Mouse (Mus musculus) kidney, adult 11 months (tissue): ENCODE results near the gene P4hb.
A peak's percentile ranks its signal among the peaks of the same experiment; 100 is the strongest.

Experiments used
- DNase-seq: peaks from one replicate; pipeline ENCODE4 v3.0.0; 2022

P4hb gene

GRCm38 (mm10) chr11:120572752-120573584 lies at the start of gene P4hb:
P4hb (minus strand) TSS chr11:120573253.
- peak; percentile 100 for DNase-seq

- no peak for DNase-seq
Observed at GRCm38 (mm10) chr11:120622805-120623204, 49.8 kb upstream of the P4hb start.

- no peak for DNase-seq
Observed at GRCm38 (mm10) chr11:120620195-120620594, 47.1 kb upstream of the P4hb start.

GRCm38 (mm10) chr11:120618619-120619535 lies 45.8 kb upstream of the P4hb start:
- no peak for DNase-seq

GRCm38 (mm10) chr11:120617519-120618112 lies 44.6 kb upstream of the P4hb start, which contains the start of gene Pcyt2:
Pcyt2 (minus strand) TSS chr11:120617936.
- DNase-seq, result peak; percentile 96

- peak; percentile 82 for DNase-seq
Observed at GRCm38 (mm10) chr11:120616617-120617294, 43.7 kb upstream of the P4hb start.

- DNase-seq, result no peak
Observed at GRCm38 (mm10) chr11:120615606-120616203, 42.7 kb upstream of the P4hb start.

- no peak for DNase-seq
Observed at GRCm38 (mm10) chr11:120615167-120615566, 42.1 kb upstream of the P4hb start.

- DNase-seq, result no peak
Observed at GRCm38 (mm10) chr11:120613976-120614375, 40.9 kb upstream of the P4hb start.

GRCm38 (mm10) chr11:120613481-120613972 lies 40.5 kb upstream of the P4hb start:
- DNase-seq, result no peak

GRCm38 (mm10) chr11:120612763-120613162 lies 39.7 kb upstream of the P4hb start:
- peak; percentile 75 for DNase-seq

- DNase-seq, result no peak
Observed at GRCm38 (mm10) chr11:120610477-120611046, 37.5 kb upstream of the P4hb start.

GRCm38 (mm10) chr11:120609250-120609649 lies 36.2 kb upstream of the P4hb start:
- peak; percentile 75 for DNase-seq

GRCm38 (mm10) chr11:120608241-120609034 lies 35.4 kb upstream of the P4hb start, which contains the start of gene Npb:
Npb (plus strand) TSS chr11:120608477.
- no peak for DNase-seq

- DNase-seq, result no peak
Observed at GRCm38 (mm10) chr11:120606764-120607163, 33.7 kb upstream of the P4hb start.

GRCm38 (mm10) chr11:120605667-120606066 lies 32.6 kb upstream of the P4hb start:
- no peak for DNase-seq

GRCm38 (mm10) chr11:120603545-120603944 lies 30.5 kb upstream of the P4hb start:
- DNase-seq, result no peak

GRCm38 (mm10) chr11:120600716-120601115 lies 27.7 kb upstream of the P4hb start:
- no peak for DNase-seq

- no peak for DNase-seq
Observed at GRCm38 (mm10) chr11:120598990-120599549, 26.0 kb upstream of the P4hb start.

GRCm38 (mm10) chr11:120598283-120598989 lies 25.4 kb upstream of the P4hb start, which contains the start of the genes Alyref and Anapc11:
Alyref (minus strand) TSS chr11:120598365.
Anapc11 (plus strand) TSS chr11:120598421.
- peak; percentile 90 for DNase-seq
